Mouse (Mus musculus) right cerebral cortex, adult 18-20 months (tissue): ENCODE results near the gene Gm21985.

ENCODE experiments used
- DNase-seq: peaks from one replicate; pipeline ENCODE4 v3.0.0; 2022; ENCODE audit warnings: mixed read lengths

The Gm21985 gene

DNA sequence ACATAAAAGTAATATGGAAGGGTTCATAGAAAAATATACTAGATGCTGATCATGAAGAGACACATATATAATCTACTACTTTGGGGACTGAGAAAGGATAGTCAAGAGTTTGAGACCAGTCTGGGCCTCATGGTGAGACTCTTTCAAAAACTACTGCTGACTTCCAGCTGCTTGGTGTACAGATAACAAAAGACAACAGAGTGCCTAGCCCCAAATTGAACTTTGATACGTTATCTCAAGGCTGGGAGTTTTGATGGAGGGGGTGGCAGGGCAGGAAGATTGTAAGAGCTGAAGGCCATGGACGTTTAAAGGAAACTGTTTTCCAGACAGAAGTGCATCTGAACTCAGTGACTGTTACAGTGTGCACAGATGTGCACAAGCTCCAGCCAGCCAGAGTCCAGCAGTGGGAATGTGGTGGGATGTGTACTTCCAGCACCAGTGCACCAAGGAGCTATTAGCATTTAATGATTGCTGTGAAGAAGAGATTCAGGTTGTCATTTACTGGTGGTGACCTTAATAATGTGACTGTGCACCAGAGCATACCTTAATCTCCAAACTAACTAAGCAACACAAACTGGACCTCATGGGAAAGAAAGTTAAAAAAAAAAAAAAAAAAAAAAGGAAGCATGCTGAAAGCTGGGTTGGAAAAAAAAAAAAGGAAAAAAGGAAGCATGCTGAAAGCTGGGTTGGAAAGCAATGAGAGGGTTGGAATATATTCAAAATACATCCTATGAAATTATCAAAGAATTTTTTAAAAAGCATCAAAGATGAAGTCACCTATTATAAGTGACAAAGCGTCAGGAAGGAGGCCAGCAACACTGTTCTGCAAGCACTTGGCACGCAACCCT is 66.2 kb downstream of the Gm21985 start:
- no peak for DNase-seq

DNA sequence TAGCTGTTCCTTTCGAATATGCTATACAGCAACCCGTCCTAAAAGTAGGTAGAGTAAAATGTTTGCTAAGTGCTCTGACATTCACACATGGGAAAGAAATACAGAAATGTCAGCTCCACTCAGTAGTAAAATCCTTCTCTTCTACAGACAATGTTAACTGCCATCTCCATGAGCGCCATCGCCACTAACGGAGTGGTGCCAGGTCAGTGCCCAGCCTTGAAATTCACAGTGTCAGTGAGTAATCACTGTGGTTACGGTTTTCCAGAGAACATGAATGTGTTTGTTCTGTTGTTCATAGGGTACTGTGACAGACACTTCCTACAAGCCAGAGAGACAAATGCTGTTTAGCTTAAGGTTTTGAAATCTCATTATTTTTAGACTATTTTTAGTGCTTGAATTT is 71.1 kb downstream of the Gm21985 start:
- DNase-seq, result no peak

DNA sequence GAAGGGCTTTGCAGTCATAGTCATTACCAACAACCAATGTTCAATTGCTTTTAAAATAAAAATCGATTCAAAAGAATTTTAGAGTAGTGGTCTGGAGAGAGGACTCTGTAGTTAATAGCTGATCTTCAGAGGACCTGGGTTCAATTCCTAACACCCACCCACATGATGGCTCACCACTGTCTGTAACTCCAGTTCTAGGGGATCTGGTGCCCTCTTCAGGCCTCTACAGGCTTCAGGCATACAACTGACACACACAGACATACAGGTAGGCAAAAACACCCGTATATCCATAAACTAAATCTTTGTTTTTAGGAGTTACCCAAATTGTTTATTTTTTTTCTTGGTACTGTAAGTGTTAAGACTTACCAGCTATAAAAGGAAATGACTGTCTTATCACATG is 73.6 kb downstream of the Gm21985 start:
- DNase-seq, result no peak

DNA sequence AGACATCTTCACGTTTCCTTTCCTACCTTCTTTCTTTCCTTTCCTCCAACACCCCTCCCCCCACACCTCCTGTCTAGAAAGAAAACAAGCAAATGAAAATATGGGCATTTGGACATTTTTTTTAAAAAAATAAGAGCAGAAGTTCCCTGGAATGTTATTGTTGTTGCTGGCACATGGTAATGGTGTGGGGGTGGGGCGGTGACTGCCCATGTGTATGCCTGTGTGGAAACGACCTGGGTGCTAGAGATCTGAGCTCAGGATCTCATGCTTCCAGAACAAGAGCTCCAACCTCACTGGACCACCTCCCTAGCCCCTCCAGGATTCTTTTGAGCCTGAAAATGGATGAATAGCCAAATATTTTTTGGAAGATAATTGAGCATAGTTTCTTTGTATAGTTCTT is 75.0 kb downstream of the Gm21985 start:
- no peak for DNase-seq

DNA sequence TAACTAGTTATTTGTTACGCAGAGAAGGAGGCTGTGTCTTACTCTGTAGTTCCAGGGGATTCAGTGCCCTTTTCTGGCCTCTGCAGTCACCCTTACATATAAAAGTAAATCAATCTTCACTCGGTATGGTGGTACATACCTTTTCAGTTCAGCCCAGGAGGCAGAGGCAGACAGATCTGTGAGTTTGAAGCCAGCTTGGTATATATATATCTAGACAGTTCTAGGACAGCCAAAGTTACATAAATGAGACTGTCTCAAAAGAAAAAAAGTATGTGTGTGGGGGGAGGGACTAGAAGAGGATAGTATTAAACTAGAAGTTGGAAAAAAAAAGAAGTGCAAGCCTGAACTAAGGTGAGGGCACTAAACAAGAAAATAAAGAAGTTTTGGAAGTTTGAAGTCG is 82.1 kb downstream of the Gm21985 start:
- no peak for DNase-seq

DNA sequence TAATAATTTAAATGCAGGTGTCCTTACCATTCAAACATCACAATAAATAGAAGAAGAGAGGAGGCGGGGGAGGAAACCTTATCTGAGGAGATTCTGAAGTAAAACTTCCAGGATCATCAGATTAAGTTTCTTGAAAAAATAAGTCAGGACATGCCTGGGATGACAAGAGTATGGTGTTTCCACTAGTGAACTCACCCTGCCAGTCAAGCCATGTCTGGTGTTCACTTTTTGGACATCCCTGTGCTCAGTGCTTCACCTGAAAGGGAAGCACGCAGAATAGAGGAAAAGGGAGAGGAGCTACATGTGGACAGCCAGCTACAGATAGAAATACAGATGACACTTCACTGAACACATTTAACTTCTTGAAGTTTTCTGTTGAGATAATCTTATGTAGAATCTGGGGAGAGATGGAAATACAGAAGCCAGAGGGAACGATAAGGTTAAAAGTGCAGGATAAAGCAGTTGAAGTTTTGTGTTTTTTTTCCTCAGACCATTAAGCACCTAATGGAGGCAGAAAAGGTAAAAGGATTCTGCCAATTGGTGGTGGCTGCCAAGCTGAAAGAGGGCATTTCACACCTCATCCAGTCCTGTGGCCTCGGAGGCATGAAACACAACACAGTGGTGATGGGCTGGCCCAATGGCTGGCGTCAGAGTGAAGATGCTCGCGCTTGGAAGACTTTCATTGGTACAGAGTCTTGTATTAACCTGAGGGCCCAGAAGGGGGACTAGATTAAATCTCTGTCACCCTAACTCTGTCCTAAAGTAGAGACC is 87.8 kb downstream of the Gm21985 start:
- DNase-seq, result no peak

DNA sequence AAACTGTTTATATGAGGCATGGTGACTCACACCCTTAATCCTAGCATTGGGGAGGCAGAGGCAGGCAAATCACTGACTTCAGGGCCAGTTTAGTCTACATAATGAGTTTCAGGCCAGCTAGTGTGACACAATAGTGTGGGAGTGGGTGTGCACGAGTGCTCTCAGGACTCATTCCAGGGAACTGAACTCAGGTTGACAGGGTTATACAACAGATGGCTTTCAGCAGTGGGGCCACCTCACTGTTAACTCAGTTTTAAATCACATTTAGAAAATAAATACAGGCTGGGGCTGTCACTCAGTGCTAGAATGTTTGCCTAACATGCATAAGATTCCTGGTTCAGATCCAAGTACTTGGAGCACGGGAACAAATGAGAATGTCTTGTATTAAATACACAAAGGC is 93.5 kb downstream of the Gm21985 start:
- DNase-seq, result no peak

DNA sequence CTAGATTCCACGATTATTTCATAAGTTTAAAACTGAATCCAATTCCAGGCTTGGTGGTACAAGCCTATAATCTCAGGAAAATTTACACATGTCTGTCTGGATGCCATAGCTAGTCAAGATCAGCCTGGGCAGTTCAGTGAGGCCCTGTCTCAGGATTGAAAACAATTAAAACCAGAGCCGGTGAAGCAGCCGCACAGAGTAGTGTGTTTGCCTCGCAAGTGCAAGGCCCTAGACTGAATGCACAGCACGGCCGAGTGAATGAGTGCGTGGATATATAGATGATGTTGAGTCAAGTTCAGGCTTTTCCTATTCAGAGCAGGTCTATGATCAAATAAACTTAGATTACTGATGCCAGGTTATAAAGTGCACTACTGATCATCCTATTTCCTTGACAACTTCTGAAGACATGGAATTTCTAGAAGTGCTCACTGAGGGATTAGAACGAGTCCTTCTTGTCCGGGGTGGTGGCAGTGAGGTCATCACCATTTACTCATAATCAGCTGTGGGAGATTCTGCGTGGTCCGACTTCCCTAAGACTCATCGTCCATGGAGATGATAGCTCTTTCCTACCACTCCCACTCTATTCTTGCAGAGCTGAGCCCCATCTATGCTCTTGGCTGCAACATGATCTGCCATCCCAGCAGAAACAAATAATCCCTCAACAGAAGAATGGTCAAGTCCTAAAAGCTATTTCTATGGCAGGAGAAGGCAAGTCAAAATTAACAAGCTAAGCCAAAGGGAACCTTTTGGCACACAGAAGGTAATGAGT is 94.1 kb downstream of the Gm21985 start:
- no peak for DNase-seq

DNA sequence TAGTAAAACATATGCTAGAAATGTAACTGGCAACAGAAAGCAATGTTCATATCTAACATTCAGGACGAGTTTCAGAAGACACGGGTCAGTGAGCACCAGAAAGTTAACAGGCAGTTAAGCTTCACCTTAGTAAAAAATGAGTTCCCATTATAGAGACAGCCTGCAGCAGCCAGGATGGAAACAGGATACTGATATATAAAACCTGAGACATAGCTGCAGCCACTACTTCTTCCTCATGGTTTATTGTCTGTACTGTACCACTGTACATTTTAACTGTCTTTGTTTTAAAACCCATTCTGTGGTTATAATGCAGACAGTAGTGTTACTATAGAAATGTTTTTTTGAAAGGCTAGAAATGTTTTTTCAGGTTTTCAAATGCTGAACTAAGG is 94.7 kb downstream of the Gm21985 start:
- no peak for DNase-seq

DNA sequence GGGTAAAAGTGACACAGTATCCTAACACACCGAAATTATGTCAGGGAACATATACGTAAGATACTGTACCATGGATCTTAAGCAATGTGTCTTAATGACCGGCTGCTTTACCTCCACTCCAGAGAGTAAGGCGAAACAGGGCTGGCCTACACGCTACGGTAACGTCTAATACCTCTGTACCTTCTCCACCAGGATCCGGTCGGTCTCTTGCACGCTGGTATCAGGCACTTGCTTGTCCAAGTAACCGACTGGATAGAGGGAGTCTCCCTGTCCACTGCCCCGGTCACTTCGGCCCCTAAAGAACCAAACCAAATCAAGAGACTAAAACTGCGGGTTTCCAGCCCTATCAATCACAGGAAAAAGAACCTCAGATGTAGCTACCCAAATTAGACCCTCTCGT is 101.1 kb downstream of the Gm21985 start:
- no peak for DNase-seq

DNA sequence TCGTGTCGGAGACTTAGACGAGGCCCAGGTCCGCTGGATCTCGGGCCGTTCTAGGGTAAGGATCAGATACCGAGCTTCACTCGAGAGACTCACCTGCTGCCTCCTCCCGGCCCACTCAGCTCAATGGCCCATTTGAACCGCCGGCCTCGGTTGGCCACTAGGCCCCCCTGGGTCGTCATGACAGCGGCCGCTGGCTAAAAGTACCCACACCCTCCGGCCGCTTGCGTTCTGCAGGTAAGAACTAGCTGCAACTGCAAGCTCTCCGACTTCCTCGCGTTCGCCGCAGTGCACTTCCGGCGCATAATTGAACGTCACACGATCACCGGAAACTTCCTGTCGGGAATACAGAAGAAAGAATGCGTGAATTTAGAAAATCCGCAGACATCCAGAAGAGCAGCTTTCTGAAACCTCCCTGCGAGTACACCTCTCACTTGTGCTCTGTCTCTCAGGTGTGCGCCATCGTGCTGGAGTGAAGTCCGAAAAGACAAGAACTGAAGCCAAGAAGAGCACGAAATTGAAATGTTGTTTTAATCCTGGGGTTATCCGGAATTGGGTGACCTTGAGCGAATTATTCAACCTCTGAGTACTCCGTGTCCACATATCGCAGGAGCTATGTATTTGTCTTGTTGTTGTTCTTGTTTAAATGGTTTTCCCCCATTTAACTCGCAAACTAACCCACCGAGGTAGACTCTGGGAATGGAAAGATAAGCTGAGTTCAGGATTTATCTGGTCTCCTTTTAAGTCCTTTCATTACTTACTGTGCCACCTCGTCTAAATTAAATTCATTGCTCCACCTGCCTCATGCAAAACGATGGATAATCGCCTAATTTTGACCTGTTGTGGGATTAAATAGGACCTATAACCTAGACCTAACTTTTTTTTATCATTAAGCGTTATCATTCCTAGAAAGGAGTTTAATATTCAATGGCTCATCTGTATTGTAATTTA is 101.9 kb downstream of the Gm21985 start, which contains the start of gene Emc4:
Gene Emc4, minus strand, starts transcription at position 302 of the 948 bp plus-strand sequence.
- DNase-seq, result peak; percentile 94

DNA sequence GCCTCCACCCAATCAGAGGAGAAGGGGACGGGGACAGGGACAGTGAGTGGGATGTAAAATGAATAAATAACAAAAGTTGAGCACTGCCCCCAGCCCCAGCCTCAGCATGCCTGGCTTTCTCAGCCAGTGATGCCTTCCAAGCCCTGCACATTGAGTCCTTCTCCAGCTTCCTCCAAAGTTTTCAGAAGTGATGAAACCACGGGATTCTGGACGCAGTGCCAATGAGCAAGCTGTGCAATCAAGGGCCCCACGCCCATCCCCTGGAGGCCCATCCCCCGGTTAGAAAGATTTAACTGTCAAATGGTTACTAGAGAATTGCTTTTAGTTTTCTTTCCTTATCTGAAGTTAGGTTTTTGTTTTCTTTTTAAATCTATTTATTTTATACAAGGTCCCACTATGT is 103.8 kb downstream of the Gm21985 start:
- no peak for DNase-seq

DNA sequence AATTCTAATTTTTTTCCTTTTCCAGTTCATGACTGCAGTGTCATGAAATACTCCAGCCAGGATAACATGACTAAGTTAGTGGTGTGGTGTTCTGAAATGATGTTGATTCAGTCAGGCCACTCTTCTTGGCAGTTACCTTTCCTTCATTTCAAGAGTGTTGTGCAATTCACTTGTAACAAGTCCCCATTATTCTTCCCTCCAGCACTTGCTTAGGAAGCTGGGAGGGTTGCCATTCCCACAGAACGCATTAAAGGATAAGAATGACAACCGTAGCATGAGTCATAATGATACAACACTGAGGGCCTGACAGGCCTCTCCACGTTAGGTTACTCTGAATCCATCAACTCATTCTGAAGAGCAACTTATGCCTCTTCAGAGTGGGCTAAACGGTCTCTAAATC is 107.0 kb downstream of the Gm21985 start:
- DNase-seq, result no peak

DNA sequence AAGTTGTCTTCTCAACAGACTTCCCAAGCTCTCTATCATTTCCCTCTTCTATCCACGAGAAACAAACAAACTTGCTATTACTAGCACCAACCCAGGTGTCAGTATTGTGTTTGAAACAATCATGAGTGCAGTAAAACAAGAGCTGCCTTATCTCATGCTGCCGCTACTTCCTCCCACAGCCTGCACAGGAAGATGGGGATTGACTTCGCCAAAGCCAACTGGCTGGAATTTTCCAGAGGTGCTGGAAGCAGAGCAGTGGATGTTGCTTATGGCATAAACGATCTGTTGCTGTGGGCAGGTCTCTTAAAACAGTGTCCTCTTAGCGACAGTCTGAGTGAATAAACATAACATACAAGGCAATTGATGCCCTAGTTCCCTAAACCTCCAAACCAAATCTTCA is 108.5 kb downstream of the Gm21985 start:
- no peak for DNase-seq

DNA sequence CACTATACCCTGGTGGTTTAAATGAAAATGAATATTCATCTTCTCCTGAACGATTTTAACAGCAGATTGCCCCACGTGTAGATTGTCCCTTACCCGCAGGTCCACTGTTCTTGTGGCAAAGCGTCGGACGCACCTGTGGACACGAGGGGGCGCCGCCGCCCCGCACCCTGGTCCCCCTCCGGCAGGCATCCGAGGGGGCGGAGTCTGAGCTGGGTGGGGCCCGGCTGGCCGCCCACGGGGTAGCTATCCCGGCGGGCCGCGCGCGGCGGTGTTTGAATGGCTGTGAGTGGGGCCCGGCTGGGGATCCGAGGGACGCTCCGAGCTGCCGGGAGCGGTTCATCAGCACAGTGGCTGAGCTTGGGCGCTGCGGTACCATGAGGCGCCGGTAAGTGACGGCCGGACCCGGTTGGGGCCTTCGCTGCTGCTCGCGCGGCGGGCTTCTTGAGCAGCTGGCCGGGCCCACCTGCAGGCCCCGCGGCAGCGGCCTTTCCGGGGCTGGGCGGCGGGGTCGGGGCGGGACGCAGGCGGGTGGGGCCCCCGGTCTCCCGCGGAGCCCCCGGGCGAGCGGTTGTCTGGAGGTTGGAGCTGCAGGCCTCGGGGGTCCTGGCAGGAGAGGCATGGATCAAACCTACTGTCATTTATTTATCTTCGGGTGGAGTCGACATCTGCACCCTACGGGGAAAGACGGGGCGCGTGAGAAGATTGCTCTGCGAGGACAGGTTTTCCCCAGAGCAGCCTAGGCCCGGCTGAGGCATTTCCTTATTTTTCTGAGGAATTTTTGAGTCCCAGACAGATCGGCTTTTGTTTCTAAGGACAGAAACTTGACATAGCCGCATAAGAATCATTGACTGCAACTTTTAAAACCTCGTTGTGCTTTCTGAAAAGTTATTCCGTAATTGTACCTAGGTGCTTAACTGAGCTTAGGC is 113.1 kb downstream of the Gm21985 start, which contains the start of gene Katnbl1:
Gene Katnbl1, plus strand, starts transcription at position 239 of the 926 bp plus-strand sequence.
- DNase-seq, result peak; percentile 92

DNA sequence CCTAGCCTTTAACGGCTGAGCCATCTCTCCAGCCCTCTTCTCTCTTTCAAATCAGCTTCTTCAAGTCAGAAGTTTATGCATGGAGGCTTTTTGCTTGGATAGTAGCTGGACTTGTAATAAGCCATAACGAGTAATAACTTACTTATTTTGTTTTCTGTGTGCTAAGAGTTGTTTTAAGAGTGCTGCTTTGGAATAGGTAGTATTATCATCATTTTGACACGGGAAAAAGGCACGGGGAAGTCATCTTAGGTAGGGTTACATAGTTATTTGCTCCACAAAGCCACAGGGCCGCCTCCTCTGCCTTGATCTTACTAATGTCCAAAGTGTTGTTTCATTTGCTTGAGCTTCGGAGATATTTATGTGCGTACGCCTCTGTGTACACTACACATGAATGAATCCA is 114.0 kb downstream of the Gm21985 start:
- no peak for DNase-seq

DNA sequence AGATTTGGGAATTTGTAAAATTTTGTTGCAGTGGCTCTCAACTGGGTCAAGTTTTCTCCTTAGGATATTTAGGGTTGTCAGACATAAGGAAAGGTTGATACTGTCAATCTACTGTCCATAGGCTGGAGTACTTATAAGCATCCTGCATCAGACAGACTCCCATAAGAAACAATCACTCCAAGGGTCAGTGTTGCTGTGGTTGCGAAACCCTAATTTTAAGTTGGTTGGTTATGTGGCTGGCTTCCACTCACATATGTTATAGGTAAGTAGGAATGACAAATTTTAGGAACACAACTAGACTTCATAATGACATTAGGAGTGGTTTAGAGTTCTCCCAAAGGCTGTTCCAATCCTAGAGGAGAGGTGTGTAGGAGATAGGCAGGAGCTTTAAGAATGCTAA is 115.1 kb downstream of the Gm21985 start:
- DNase-seq, result no peak

DNA sequence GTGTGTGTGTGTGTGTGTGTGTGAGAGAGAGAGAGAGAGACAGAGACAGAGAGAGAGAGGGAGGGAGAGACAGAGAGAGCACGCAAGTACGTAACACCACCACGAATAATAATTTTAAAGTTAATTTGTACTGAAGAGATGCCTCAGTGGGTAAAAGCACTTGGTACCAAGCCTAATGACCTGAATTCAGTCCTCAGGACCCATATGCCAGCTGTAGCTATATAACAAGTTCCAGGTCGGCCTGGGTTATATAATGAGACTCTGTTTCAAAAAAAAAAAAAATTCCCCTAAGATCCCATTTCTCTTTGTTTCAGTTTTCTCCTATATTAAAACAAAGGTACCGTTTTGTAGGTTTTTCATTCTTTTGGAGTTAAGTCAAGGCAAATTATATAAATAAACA is 124.7 kb downstream of the Gm21985 start:
- DNase-seq, result no peak

DNA sequence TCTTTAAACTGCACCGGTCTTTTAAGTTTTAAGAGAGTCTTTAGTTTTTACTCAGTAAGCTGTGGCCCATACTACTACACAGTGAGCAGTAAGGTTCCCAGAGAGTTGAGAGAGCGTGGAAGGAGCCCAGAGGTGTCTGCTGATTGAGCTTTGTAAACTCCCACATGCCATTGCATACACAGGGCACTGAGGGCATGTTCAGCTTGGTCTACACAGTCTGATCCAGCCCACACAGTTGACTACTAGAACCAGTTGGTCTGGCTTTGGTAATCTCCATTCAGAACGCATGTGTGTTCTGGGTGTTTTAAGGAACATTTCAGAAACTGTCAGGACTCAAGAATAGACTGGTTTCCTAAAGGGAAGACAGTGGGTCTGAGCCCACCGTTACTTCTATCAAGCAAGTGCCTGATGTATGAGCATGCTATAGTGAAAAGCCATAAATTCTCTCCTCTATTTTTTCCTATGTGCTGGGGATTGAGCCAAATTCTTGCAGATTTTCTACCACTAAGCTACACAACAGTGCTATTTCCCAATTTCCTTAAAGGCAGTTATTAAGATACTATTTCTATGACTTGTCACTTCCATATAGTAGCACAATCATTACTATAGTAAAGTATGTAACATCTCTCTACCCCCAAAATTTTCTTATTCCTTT is 125.4 kb downstream of the Gm21985 start:
- no peak for DNase-seq

DNA sequence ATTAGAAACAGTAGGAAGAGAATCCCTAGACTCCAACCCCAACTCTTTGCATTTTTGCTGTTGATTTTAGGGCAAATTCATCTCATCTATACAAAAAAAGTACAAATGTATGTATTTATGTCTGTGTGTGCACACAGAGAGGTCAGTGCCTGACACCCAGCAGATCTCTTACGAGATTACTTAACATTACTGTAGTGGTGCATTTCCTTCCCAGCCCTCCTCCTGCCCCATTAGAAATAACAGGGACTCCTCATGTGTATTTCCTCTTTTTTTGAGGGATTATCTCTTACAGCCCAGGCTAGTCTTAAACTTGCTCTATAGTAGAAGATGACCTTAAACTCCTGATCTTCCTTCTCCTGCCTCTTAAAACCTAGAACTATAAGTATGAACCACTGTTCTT is 126.6 kb downstream of the Gm21985 start:
- no peak for DNase-seq
